Mouse (Mus musculus): Measurements from ENCODE around the gene Medag.

DNA sequence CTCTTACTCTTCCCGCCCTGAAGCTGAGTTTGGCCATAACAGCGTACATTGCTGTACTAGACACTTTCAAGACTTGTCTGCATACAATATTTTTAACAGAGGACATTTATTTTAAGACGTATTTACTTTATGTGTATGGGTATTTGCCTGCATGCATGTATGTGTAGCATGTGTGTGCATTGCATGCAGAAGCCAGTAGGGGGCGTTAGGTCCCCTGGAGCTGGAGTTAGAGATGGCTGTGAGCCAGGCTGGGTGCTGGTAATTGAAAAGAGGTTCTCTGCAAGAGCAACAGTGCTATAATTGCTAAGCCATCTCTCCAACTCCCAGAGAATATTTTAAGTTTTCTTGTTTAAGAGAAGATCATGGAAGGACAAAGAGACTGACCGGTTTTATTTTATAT, 6.8 kb upstream of the Medag start:
- TF ChIP-seq POLR2A (IDR thresholded peaks at IDR 0.05; ENCODE audit: insufficient read length, low read depth) (no peak), SRF (IDR thresholded peaks at IDR 0.05; ENCODE audit: control insufficient read depth, insufficient read length, low read depth) (no peak), MAX (IDR thresholded peaks at IDR 0.05; ENCODE audit: low read depth) (no peak), USF1 (IDR thresholded peaks at IDR 0.05; ENCODE audit: low read depth) (no peak), E2F4 (IDR thresholded peaks at IDR 0.05; ENCODE audit: insufficient read depth) (no peak)

Data from myocyte (in vitro differentiated cells).